Mouse (Mus musculus): Measurements from ENCODE around the gene 5830473C10Rik. TPM values are rescaled to one million over a fixed set of nuclear protein-coding genes. Genes with fewer than 3 reads are reported as not detected.

The 5830473C10Rik gene
- polyA plus RNA-seq, 1 experiment from 2014 or later = not detected

Other genes with a start within 250 kb of the 5830473C10Rik start
- gene Ankrd17, start 194.5 kb upstream of the 5830473C10Rik start, polyA plus RNA-seq (2014; fragmentation: Nextera tagmentation; extraction: Ambion mirVana) = 26.2 and 28.1 TPM in 2 replicates
- 3.6 and 6.2 TPM in 2 replicates for gene Gm9958, start 193.9 kb upstream of the 5830473C10Rik start, polyA plus RNA-seq (2014; fragmentation: Nextera tagmentation; extraction: Ambion mirVana)
- not detected in 2 replicates for gene Alb, start 100.2 kb upstream of the 5830473C10Rik start, polyA plus RNA-seq (2014; fragmentation: Nextera tagmentation; extraction: Ambion mirVana)
- gene Afp, start 70.4 kb upstream of the 5830473C10Rik start, polyA plus RNA-seq (2014; fragmentation: Nextera tagmentation; extraction: Ambion mirVana) = 0.23 TPM in 1 of 2 replicates, not detected in the other
- not detected in 2 replicates for gene Afm, start 42.2 kb upstream of the 5830473C10Rik start, polyA plus RNA-seq (2014; fragmentation: Nextera tagmentation; extraction: Ambion mirVana)
- gene Rassf6, start 79.5 kb downstream of the 5830473C10Rik start, polyA plus RNA-seq (2014; fragmentation: Nextera tagmentation; extraction: Ambion mirVana) = 0.74 and 1.1 TPM in 2 replicates
- gene Cxcl5, start 198.3 kb downstream of the 5830473C10Rik start, polyA plus RNA-seq (2014; fragmentation: Nextera tagmentation; extraction: Ambion mirVana) = 0.11 and 0.14 TPM in 2 replicates
- gene Ppbp, start 207.4 kb downstream of the 5830473C10Rik start, polyA plus RNA-seq (2014; fragmentation: Nextera tagmentation; extraction: Ambion mirVana) = 0.85 and 0.95 TPM in 2 replicates
- gene Pf4, start 211.3 kb downstream of the 5830473C10Rik start, polyA plus RNA-seq (2014; fragmentation: Nextera tagmentation; extraction: Ambion mirVana) = 41.7 and 49.1 TPM in 2 replicates
- gene Cxcl3, start 225.0 kb downstream of the 5830473C10Rik start, polyA plus RNA-seq (2014; fragmentation: Nextera tagmentation; extraction: Ambion mirVana) = not detected in 2 replicates
- gene Cxcl15, start 233.4 kb downstream of the 5830473C10Rik start, polyA plus RNA-seq (2014; fragmentation: Nextera tagmentation; extraction: Ambion mirVana) = not detected in 2 replicates